ENCODE assay signal across 8 mouse cellular contexts in genomic region chr6:29402693-29403342, GRCm38 (mm10). TPM values are rescaled to one million over a fixed set of nuclear protein-coding genes. Genes with fewer than 3 reads are reported as not detected.
A peak's percentile ranks its signal among the peaks of the same experiment; 100 is the strongest.
DNase-seq lines count a peak whose midpoint lies in the region; ATAC-seq lines count a peak whose summit lies in the region.

No protein-coding gene starts in this region.

- DNase-seq in layer of hippocampus, postnatal 10 days (ENCODE audit: low spot score in 2 of 2), result peak; percentile 25 to 52
- DNase-seq in layer of hippocampus, adult 9-11 months, result no peak
- peak; percentile 58 for DNase-seq in embryo, embryonic 10 days (ENCODE audit: low spot score)
- peak; percentile 47 for DNase-seq in liver
- DNase-seq in retina, embryonic 14.5 days (ENCODE audit: low spot score), result peak; percentile 51
- no peak for DNase-seq in right cerebral cortex, postnatal 10 days (ENCODE audit: low spot score in 2 of 2)
- DNase-seq in left cerebral cortex, adult 18-20 months (ENCODE audit: low spot score in 2 of 2), result no peak

- 0 out of 2 replicates have a peak, but pooled peaks have one; percentile 27 for ATAC-seq in granulocyte monocyte progenitor cell, adult 5-6 weeks (replicated peaks; ENCODE audit: poor library complexity, severe bottlenecking)

RNA-seq across cellular contexts. Expression of gene Ccdc136, which starts 6.7 kb away (rescaled TPM):
- 10 to 100 TPM; 60.7 to 66.7 TPM for total RNA-seq in layer of hippocampus, postnatal 10 days (2021)
- total RNA-seq in granulocyte monocyte progenitor cell, adult 5-6 weeks (2014; fragmentation: Nextera tagmentation), result not detected in 2 replicates
- not detected in 2 replicates for total RNA-seq in granulocyte monocyte progenitor cell, adult 5-6 weeks (2017)
- 100 to 1,000 TPM; 105 to 113 TPM for total RNA-seq in left cerebral cortex, adult 18-20 months (2021)

RNA-seq across cellular contexts. Expression of gene Opn1sw, which starts 14.6 kb away (rescaled TPM):
- 1 to 10 TPM in 1 of 2 experiments, under 1 TPM in 1; 0.54 to 1.1 TPM for total RNA-seq in layer of hippocampus, postnatal 10 days (2021)
- total RNA-seq in granulocyte monocyte progenitor cell, adult 5-6 weeks (2014; fragmentation: Nextera tagmentation), result not detected in 2 replicates
- not detected in 2 replicates for total RNA-seq in granulocyte monocyte progenitor cell, adult 5-6 weeks (2017)
- total RNA-seq in left cerebral cortex, adult 18-20 months (2021), result under 1 TPM; 0.14 to 0.30 TPM

RNA-seq across cellular contexts. Expression of gene Flnc, which starts 30.2 kb away (rescaled TPM):
- 1 to 10 TPM; 4.0 to 4.4 TPM for total RNA-seq in layer of hippocampus, postnatal 10 days (2021)
- not detected in 2 replicates for total RNA-seq in granulocyte monocyte progenitor cell, adult 5-6 weeks (2014; fragmentation: Nextera tagmentation)
- total RNA-seq in granulocyte monocyte progenitor cell, adult 5-6 weeks (2017), result not detected in 2 replicates
- total RNA-seq in left cerebral cortex, adult 18-20 months (2021), result 1 to 10 TPM; 1.4 to 1.5 TPM

RNA-seq across cellular contexts. Expression of gene Calu, which starts 54.9 kb away (rescaled TPM):
- total RNA-seq in layer of hippocampus, postnatal 10 days (2021), result 100 to 1,000 TPM; 105 to 109 TPM
- 72.1 and 86.1 TPM in 2 replicates for total RNA-seq in granulocyte monocyte progenitor cell, adult 5-6 weeks (2014; fragmentation: Nextera tagmentation)
- 228 and 237 TPM in 2 replicates for total RNA-seq in granulocyte monocyte progenitor cell, adult 5-6 weeks (2017)
- total RNA-seq in left cerebral cortex, adult 18-20 months (2021), result 10 to 100 TPM; 59.4 to 62.6 TPM

Comparison
In these comparisons a context has a peak if more than half of its experiments do, and no peak if none do; other contexts are left out.
1. DNase-seq: peak in layer of hippocampus, postnatal 10 days (2 of 2), embryo, embryonic 10 days (single experiment), liver (single experiment) and retina, embryonic 14.5 days (single experiment); none in layer of hippocampus, adult 9-11 months (single experiment), right cerebral cortex, postnatal 10 days (0 of 2) and left cerebral cortex, adult 18-20 months (0 of 2).
2. RNA of gene Ccdc136, which starts 6.7 kb away (total RNA-seq): 105 to 113 TPM in left cerebral cortex, adult 18-20 months and 60.7 to 66.7 TPM in layer of hippocampus, postnatal 10 days; not detected in granulocyte monocyte progenitor cell, adult 5-6 weeks; every median in the first group is over 10 times any median in the second.